Mouse (Mus musculus): ENCODE measurements around the gene Bud23. TPM values are rescaled to one million over a fixed set of nuclear protein-coding genes. Genes with fewer than 3 reads are reported as not detected.

Bud23 gene
- polyA plus RNA-seq, 1 experiment from 2014 or later, result 104 TPM

Other genes starting within 250 kb of the Bud23 start
- gene Tmem270, start 158.2 kb downstream of the Bud23 start, polyA plus RNA-seq (2016; fragmentation: Nextera tagmentation; extraction: Ambion mirVana), result not detected in 2 replicates
- 208 TPM in 2 replicates for gene Cldn13, start 149.4 kb downstream of the Bud23 start, polyA plus RNA-seq (2016; fragmentation: Nextera tagmentation; extraction: Ambion mirVana)
- 8.5 and 9.8 TPM in 2 replicates for gene Mettl27, start 132.6 kb downstream of the Bud23 start, polyA plus RNA-seq (2016; fragmentation: Nextera tagmentation; extraction: Ambion mirVana)
- 0.28 and 0.49 TPM in 2 replicates for gene Cldn4, start 118.0 kb downstream of the Bud23 start, polyA plus RNA-seq (2016; fragmentation: Nextera tagmentation; extraction: Ambion mirVana)
- gene Cldn3, start 78.7 kb downstream of the Bud23 start, polyA plus RNA-seq (2016; fragmentation: Nextera tagmentation; extraction: Ambion mirVana), result 0.55 and 0.57 TPM in 2 replicates
- gene Abhd11, start 55.8 kb downstream of the Bud23 start, polyA plus RNA-seq (2016; fragmentation: Nextera tagmentation; extraction: Ambion mirVana), result 39.1 and 45.3 TPM in 2 replicates
- 2.7 and 2.8 TPM in 2 replicates for gene Stx1a, start 41.5 kb downstream of the Bud23 start, polyA plus RNA-seq (2016; fragmentation: Nextera tagmentation; extraction: Ambion mirVana)
- 15.9 and 19.1 TPM in 2 replicates for gene Dnajc30, start 757 bp downstream of the Bud23 start, polyA plus RNA-seq (2016; fragmentation: Nextera tagmentation; extraction: Ambion mirVana)
- gene Vps37d, start 13.3 kb upstream of the Bud23 start, polyA plus RNA-seq (2016; fragmentation: Nextera tagmentation; extraction: Ambion mirVana), result 1.2 and 1.3 TPM in 2 replicates
- 11.6 and 12.2 TPM in 2 replicates for gene Mlxipl, start 24.9 kb upstream of the Bud23 start, polyA plus RNA-seq (2016; fragmentation: Nextera tagmentation; extraction: Ambion mirVana)
- 17.1 and 18.9 TPM in 2 replicates for gene Tbl2, start 84.7 kb upstream of the Bud23 start, polyA plus RNA-seq (2016; fragmentation: Nextera tagmentation; extraction: Ambion mirVana)
- 38.2 and 44.3 TPM in 2 replicates for gene Bcl7b, start 103.3 kb upstream of the Bud23 start, polyA plus RNA-seq (2016; fragmentation: Nextera tagmentation; extraction: Ambion mirVana)
- 35.2 and 37.6 TPM in 2 replicates for gene Baz1b, start 122.3 kb upstream of the Bud23 start, polyA plus RNA-seq (2016; fragmentation: Nextera tagmentation; extraction: Ambion mirVana)
- gene Fzd9, start 186.3 kb upstream of the Bud23 start, polyA plus RNA-seq (2016; fragmentation: Nextera tagmentation; extraction: Ambion mirVana), result 0.58 and 0.74 TPM in 2 replicates

All from liver, embryonic 12.5 days (tissue).